Mouse (Mus musculus) left cerebral cortex, adult 8-10 months (tissue): ENCODE data around the gene Col3a1. TPM values are rescaled to one million over a fixed set of nuclear protein-coding genes. Genes with fewer than 3 reads are reported as not detected.

Experiments
- DNase-seq, 2 experiments: peaks; one replicate each; pipeline ENCODE4 v3.0.0; 2022; ENCODE audit warnings: low spot score in 2 of 2
- total RNA-seq, 4 experiments: library from RNA; stranded (reverse); gene quantifications; 2 replicates each; pipeline ENCODE4 v1.2.4; 2022

The Col3a1 gene
- total RNA-seq: 1 to 10 TPM; 3.5 to 5.2 (median 4.8) TPM

DNA sequence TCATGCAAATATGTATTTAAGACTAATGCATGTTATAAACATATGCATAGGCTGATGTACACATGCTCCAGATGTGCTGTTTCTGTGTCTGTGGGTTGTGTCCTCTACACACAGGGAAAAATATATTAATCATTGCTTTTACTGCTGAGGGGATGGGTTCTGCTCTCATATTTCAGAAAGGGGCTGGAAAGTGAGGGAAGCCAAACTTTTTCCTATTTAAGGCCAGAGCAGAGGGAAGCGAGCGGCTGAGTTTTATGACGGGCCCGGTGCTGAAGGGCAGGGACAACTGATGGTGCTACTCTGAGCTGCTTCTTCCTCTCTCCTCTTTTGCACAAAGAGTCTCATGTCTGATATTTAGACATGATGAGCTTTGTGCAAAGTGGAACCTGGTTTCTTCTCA lies at the start of gene Col3a1:
Gene Col3a1 (plus strand): TSS at position 151 of the 400 bp plus-strand sequence.
- DNase-seq: no peak

DNA sequence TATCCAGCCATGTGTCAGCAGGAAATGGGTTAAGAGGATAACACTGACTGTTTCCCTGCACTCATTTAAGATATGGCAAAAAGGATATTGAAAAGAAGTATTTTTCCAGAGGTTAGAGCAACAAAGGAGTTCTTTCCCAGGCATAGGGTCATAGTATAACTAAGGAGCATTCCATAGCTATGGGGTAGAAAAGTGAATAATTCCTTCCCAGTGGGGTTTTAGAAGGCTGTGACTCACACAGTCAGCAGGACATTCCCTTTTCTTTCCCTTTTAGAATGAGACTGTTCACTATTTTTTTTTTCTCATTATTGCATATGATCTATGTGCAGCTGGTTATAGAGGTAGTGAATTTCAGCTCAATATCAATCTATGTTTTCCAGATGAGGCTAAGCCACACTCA lies 41.9 kb upstream of the Col3a1 start:
- DNase-seq: no peak

DNA sequence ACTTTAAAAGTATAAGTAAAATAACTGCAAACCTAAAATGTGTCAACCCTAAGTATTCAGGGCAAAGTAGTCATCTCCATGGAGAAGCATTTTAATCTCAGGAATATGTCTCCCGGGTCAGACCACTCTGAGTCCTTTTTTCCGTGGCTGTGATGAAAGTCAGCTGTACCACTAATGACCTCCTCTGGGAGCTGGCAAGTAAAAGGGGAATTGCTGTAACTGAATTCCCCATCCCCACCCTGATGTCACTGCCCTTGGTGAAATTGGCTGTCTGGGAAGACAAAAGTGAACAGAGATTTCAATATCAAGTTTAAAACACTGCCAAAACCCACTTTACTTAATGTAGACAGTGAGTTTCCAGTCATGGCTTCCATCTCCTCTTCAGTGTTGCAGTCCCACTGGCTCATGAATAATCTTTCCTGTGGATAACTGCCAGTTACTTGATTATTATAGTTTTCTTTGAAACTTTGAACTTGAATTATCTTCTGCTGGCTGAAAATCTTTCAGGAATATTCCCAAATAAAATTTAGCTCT lies 35.3 kb upstream of the Col3a1 start:
- no peak for DNase-seq

DNA sequence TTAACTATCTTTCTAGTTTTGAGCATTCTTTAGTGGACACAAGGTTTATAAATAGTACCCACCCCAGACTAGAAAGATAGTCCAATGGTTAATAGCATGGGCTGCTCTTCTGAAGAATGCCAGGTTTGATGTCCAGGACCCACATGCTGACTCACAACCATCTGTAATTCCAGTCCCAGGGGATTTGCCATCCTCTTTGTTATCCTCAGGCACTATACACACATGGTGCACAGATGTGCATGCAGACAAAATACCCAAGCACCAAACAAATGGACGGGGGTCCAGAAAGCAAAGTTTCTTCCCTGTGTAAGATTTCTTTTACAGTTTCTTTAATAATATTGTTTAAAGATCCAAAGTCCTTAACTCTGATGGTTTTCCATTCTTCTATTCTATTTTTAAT lies 23.4 kb upstream of the Col3a1 start:
- DNase-seq: no peak

DNA sequence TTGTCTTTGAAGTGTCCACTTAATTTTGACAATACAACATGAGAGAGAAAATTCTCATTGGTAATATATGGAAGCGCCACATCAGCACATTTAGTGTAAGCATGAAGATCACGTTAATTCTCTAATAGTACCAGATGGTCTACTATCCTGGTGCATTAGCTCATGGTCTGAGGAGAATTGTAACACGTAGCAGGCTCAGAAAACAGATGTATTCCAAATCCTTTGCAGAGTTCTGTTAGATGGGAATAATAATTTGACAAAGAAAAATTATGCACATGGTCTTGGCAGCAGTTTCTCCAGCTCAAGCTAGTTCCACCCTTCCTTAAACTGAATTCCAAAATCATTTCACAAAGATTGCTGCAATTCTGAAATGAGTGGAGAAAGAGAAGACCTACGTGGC lies 21.3 kb upstream of the Col3a1 start:
- no peak for DNase-seq

DNA sequence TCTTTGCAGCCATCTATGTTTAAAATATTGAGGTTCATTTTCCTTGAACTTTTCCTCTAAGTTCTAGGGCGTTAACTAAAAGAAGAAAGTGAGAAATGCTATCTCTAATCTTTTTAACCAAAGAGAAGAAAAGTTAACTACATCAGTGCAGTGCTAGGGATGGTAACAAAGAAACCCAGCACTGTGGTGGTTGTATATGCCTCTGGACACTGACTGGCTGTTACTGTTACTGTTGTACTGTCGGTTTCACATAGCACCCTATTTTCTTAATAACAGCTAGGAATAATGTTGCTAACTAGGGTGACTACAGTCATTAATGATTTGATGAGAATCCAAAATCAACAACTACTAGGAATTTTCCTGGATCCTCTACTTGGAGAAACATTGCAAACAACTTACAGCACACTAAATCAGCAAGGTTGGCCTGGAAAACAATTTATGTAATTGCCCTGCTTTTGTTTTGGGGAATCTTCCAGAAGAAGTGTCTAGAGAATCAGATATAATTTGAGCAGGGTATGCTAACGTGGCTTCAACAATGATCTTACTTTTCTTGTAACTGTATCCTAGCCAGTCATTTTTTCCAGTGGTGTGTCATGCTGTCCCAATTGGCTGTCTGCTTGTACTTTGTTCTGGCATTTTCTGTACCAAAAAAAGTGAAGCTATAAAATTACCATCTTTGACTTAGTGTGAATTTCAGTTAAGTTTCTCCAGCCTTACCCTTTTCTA lies 11.8 kb upstream of the Col3a1 start:
- no peak for DNase-seq

DNA sequence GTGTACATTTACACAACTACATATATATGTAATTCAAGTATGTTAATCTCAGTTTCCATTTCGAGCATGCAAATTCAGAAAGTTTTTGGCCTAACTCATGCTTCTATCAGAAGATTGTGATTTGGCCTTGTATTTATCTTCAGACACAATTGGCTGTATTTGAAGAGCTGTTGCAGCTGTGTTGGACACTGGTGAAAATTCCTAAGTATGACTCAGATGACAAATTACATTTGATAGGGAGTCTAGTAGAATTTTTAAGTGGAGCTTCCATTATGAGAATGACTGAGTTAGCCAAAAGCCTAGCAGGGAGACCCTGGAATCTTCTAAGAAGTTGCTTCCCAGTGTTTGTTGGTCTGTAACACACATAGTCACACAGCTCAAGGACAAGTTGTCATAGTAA lies 7.1 kb upstream of the Col3a1 start:
- DNase-seq: no peak

DNA sequence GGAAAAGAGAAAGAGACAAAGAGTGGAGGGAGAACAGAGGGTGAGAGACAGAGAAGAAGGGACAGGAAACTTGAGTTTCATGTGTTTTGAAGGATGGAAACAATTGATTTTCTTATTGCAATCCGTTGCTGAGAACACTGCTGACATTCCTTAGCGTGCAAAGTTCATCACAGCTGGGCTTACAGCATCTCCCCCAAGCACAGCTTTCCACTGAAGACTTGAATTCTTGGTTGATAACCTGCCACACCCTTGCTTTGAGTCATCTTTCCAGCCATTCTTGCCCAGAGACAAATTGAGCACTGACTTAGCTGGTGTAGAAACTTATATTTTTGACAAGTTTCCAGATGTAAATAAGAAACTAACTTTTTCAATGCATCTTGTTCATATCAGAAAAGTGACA lies 2.3 kb upstream of the Col3a1 start:
- no peak for DNase-seq

DNA sequence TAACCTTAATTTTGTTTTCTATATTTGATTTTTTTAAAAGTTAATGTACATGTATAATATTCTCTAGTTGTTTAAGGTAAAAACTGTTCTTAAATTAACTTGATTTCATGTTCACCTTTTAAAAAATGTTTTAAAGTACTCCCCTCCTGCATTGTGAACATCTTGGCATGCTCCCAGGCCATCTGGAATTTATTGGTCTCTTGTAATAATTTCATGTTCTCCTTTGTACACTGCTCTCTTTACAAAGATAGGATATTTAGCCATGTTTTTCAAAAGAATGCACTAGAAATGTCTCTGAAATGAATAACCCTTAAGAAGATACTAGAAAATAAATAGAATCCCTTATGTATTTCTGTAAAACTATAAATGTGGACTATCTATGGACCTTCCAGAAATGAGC lies 624 bp downstream of the Col3a1 start:
- no peak for DNase-seq

DNA sequence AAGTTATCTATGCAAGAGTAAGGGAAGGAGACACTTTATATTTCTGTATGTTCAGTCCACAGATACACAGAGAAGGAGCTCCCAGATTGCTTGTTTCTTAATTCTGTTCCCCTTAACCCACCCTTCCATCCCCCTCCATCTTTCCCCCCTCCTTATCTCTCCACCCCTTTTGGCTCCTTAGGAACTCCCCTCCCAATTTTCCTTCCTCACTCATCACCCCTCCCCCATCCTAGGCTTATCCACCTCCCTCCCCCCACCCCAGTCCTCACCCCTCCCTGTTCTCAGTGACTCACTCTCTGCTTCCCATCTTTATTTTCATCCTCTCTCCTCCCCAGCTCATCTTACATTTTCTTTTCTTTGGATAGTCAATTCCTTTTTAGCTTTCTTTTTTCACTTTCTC lies 1.5 kb downstream of the Col3a1 start:
- no peak for DNase-seq

DNA sequence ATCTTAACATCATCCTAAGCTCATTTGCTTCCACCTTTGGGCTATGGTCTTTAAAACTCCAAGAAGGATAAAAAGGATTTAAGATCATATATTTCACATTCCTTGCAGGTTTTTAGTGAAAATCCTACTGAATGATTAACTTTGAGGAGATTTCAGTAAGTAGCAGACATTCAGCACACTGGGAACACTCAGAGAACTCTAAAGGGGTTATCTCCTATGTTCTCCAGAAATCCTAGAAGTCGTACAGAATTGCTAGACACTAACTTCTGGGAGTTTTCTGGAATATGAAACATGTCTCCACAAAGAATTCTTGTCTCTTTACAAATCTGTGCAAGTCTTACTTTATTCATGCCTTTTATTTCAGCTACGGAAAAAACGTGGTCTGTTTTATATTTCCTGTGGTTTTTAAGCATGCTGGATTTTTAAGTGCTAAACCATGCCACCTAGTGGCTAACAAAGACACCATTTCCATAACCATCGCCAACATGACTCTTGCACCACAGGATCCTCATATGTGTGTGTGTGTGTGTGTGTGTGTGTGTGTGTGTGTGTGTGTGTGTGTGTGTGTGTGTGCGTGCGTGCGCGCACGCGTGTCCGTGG lies 2.5 kb downstream of the Col3a1 start:
- peak in 1 of 2 experiments; percentile 5 for DNase-seq

DNA sequence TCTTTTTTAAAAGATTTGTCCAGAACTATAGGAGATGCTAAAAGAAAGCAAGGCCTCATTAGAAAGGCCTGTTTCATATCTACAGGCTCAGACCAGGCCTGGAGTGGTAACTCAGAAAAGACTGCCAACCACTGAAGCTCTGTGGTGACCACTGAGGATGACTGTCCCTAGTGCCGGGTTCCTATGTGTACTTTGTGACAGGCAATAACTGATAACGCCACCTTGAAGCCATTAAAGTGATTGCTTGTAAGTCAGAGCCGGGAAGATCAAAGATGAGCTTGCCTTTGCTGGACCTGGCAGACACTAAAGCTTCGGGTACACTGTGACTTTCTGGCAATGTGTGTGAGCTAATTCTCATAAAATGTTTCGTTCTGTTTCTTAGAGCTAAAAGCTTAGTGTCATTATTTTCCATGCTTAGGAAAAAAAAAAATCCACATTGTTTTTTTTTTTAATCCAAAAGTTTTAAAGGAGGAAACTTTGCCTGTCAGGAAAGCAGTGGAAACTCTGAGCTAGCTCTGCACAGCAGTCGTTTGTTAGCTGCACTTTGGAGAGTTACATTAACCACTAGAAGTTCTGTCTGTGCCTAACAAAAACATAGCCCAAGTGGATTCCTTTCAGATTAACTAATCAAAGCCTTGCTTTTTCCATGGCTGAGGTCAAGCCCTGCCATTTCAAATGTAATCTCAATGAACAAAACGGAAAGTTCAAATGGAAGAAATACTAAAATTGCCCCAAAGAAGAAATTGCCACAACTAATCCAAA lies 4.6 kb downstream of the Col3a1 start:
- no peak for DNase-seq

DNA sequence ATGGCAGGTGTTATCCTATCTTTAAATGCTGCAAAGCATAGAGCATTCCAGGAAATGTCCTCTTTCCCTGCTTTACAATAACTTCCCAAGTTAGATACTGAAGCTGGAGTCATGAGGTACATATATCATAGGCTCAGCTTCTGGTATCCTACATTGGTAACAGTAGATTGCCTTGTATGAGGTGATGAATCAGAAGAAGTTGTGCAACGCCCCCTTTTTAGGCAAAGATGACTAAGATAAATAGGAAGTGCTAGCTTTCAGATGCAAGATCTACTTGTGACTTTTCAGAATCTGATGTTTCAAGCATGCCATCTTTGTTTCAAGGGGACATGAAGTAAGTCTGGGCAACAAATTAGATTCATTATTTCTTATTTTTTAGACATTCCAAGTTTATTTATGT lies 6.9 kb downstream of the Col3a1 start:
- no peak for DNase-seq

DNA sequence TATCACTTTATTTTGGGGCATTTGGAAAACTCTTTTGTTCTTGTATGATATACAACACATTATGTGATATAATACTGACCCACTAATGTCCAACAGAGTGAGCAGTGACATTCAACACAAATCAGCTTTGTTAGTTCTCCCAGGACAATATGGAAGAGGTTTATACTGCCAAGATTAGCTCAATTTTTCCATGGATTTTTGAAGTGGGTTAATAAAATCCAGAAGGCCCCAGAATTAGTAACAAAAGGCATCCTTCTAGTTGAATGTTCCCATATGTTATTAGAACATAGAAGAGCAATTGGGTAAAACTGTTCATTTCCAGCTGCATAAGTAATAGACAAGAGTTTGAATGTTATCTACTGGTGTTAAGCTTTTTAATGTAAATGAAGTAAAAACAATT lies 9.5 kb downstream of the Col3a1 start:
- DNase-seq: no peak

DNA sequence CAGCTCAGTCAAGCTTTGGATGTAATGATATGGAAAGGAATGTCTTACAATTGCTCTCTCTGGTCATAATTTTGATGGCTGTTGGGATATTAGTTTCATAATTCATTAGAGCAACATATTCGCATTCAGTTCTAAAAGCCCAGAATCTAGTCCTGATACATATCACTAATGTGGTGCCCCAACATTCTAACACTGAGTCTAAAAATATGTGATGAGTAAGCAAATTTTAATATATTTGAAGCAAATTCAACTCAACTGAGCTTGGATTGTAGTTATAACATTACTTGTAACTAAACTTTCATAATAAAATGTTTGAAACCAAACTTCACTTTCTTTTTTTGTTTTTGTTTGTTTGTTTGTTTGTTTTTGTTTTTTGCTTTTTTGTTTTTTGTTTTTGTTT lies 17.8 kb downstream of the Col3a1 start:
- DNase-seq: no peak

DNA sequence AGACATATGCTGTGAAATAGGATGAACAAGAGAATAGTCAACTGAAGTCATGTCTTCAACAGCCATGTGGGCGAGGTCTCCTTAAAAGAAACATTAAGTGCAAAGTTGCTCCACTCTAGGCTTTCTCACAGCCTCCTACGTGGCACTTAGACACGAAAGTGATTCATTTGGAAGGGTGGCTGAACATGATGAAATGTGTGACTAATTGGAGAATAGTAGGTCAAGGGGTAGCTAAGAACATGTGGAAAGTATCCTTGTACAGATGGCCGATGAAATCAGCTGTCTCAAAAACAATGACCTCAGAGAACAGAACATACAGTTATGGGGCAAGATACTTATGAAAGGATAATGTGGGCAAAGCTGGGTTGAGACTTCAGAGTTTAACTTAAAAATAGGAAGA lies 44.6 kb downstream of the Col3a1 start:
- peak in 1 of 2 experiments; percentile 19 for DNase-seq

DNA sequence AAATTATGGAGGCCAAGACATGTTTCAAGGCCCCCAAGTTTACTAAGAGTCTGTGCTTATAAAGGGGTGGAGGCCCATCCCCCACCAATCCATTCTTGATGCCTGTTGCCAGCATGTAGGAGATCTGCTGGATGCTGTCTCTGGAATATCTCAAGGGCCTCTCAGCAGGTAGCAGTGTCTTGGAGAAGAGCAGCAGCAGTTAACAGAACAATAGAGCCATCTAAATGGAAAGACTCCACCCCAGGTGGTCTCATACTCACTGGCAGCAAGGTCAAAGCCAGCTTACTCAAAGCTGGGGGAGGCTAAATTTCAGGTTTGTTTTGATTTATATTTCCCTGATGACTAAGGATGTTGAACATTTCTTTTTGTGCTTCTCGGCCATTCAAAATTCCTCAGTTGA lies 46.7 kb downstream of the Col3a1 start:
- no peak for DNase-seq

DNA sequence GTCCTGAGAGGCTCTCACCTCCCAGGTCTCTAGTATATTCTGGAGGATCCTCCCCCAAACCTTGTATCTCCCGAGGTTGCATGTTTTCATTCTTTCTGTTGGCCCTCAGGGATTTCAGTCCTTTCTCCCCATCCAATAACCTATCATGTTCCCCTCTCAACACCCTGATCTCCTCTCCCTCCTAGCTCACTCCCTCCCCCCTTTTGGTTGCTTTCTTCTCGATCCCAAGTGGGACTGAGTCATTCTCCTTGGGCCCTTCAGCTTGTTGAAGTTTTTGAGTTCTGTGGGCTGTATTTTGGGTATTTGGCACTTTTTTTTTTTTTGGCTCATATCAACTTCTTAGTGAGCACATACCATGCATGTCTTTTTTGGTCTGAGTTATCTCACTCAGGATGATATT lies 47.8 kb downstream of the Col3a1 start:
- DNase-seq: no peak

DNA sequence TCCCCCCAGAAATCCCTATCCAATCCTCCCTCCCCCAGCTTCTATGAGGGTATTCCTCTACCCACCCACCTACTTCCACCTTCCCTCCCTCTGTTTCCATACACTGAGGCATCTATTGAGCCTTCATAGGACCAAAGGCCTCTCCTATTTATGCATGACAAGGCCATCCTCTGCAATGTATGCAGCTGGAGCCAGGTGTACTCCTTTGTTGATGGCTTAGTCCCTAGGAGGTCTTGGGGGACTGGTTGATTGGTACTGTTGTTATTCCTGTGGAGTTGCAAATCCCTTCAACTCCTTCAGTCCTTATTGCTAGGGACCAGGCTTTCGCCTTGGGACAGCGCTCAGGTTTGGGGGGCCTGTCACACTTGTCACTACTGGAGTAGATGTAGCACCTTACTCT lies 48.3 kb downstream of the Col3a1 start:
- no peak for DNase-seq

DNA sequence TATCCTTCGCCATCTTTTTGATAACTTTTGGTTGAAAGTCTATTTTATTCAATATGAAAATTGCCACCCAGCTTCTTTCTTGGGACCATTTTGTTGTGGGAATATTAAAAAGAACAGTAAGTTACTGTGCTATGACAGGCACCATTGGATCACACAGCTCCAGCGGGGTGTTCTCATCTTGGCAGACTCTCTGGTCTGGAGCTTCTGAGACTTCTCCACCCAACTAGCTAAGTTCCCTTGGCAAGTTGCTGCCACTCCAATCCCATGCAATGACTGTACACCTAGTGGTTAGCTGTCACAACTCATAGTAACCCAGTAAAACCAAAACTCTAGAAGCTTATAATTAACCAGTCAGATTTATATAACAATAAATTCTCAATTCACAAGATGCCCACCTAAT lies 51.9 kb downstream of the Col3a1 start:
- DNase-seq: no peak

DNA sequence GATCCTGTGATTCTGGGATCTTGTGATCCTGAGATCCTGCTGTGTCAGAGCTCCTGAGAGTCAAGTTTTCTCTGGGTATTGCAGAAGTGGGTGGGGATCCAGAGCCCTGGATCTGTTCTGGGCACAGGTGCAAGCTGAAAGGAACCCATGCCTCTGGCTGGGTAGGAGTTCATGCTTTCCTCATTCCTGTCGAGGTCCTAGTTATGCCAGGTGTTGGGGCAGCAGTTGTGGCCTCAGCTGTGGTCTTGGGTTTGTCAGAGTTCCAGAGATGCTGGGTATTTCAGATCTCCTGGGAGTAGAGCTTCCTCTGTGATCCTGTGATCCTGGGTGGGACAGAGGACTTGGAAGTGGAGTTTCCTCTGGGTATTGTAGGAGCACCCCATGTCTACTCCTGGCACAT lies 54.1 kb downstream of the Col3a1 start:
- no peak for DNase-seq

DNA sequence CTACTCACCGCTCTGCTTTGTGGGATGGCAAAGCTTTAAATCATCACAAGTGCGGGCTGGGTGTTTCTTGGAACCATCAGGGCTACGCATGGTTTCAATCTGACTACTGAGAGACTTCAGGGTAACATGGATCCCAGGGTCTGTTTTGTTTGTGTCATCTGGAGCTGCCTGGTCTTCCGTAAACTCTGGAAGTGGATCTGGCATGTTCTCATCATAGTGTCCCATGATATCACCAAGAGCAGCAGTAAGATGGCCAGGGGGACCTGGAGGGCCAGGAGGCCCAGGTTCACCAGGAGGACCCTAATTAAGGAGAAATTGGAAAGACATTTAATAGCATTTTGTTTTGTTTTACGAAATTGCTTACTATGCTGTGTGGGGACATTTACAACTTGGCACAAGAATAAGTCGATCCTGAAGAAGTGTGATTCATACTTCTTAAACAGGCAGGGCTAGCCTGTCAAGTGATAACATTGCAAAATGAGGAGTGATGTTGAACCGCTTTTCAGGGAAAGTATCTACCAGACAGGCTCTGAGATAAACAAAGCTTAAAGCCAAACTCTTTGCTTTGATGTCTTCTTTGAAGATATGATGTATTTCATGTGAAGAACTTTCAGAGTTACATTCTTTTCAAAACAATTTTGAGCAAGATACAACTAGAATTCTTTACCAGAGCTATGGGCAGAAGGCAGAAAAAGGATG lies 68.8 kb downstream of the Col3a1 start:
- no peak for DNase-seq
